Comparison of ENCODE assay signal across 14 mouse cellular contexts in genomic region chr16:91685526-91685925, GRCm38 (mm10). TPM values are rescaled to one million over a fixed set of nuclear protein-coding genes. Genes with fewer than 3 reads are reported as not detected.
DNase-seq lines count a peak whose midpoint lies in the region; ATAC-seq lines count a peak whose summit lies in the region.
"Had no signal": no experiment of that assay in that cellular context is flagged by ENCODE, and none has a peak within 500 bp of the region (broad histone marks: within the 10 kb centered on the region; RNA-seq: fewer than 3 reads in every experiment).

No protein-coding gene starts in this region.

- WGBS in liver, embryonic 13.5 days (ENCODE audit: insufficient replicate concordance) = 49% methylated on average over 5 of the region's 5 CpGs

- H3K9ac ChIP-seq in liver, embryonic 13.5 days = no peak overlapping the region
- H3K9ac ChIP-seq: stomach, embryonic 15.5 days had no signal

- peaks cover 65% of the 10 kb centered on the region for H3K36me3 ChIP-seq in liver, embryonic 13.5 days

- H3K4me2 ChIP-seq in liver, embryonic 13.5 days = peak overlapping the region; percentile 95
- H3K4me2 ChIP-seq: stomach, embryonic 15.5 days had no signal

- no peak for ATAC-seq in liver, embryonic 13.5 days (ENCODE audit: low read depth)

- peak overlapping the region; percentile 6; the same call in 1 of the 2 replicates for H3K4me3 ChIP-seq in liver, embryonic 13.5 days (replicated peaks)
- H3K4me3 ChIP-seq: myocyte; stomach, embryonic 15.5 days had no signal

- intact Hi-C loops in left cerebral cortex, postnatal 14 days (cut with DNase I) = no loop called here

- no peaks in the 10 kb centered on the region for H3K27me3 ChIP-seq in liver, embryonic 13.5 days
- H3K27me3 ChIP-seq: stomach, embryonic 15.5 days had no signal

- no peaks in the 10 kb centered on the region for H3K9me3 ChIP-seq in liver, embryonic 13.5 days (replicated peaks)
- H3K9me3 ChIP-seq: stomach, embryonic 15.5 days had no signal

- H3K27ac ChIP-seq in liver, embryonic 13.5 days = no peak overlapping the region; the same call in 1 of the 2 replicates
- H3K27ac ChIP-seq: stomach, embryonic 15.5 days had no signal

- peaks cover 37% of the 10 kb centered on the region for H3K4me1 ChIP-seq in liver, embryonic 13.5 days (replicated peaks)

- peak; percentile 14 for DNase-seq in spleen, adult 12 weeks (ENCODE audit: low spot score)
- DNase-seq in spleen, postnatal 4 days (ENCODE audit: low spot score in 2 of 2) = no peak
- DNase-seq in T-cell, adult 2 months (ENCODE audit: low spot score) = peak; percentile 78
- DNase-seq in liver, embryonic 13.5 days = no peak
- DNase-seq in skeletal muscle tissue, adult 2 months (ENCODE audit: low read depth, low spot score) = peak; percentile 20
- no peak for DNase-seq in cerebellum, adult 8-10 months
- DNase-seq in left cerebral cortex, postnatal 14 days (ENCODE audit: low spot score in 2 of 2) = no peak
- no peak for DNase-seq in adrenal gland, postnatal 10 days
- DNase-seq: embryo, embryonic 11 days; heart, postnatal 4 days; kidney, adult 18-20 months; left cerebral cortex, postnatal 4 days had no signal

RNA-seq across cellular contexts. Expression of gene Donson, which starts 3.0 kb away (rescaled TPM):
- 33.9 and 36.7 TPM in 2 replicates for polyA plus RNA-seq in liver, embryonic 13.5 days (2015; fragmentation: Nextera tagmentation; extraction: Ambion mirVana)
- total RNA-seq in left cerebral cortex, postnatal 14 days (2021) = 10 to 100 TPM; 21.0 to 23.6 TPM
- 10 to 100 TPM in 1 of 2 experiments, 1 to 10 TPM in 1; 8.4 to 11.6 TPM for total RNA-seq in adrenal gland, postnatal 10 days (2021)

RNA-seq across cellular contexts. Expression of gene Son, which starts 38.2 kb away (rescaled TPM):
- polyA plus RNA-seq in liver, embryonic 13.5 days (2015; fragmentation: Nextera tagmentation; extraction: Ambion mirVana) = 47.8 and 49.8 TPM in 2 replicates
- total RNA-seq in left cerebral cortex, postnatal 14 days (2021) = 100 to 1,000 TPM; 200 to 204 TPM
- total RNA-seq in adrenal gland, postnatal 10 days (2021) = 100 to 1,000 TPM; 169 to 238 TPM

RNA-seq across cellular contexts. Expression of gene Gart, which starts 38.8 kb away (rescaled TPM):
- 116 and 126 TPM in 2 replicates for polyA plus RNA-seq in liver, embryonic 13.5 days (2015; fragmentation: Nextera tagmentation; extraction: Ambion mirVana)
- total RNA-seq in left cerebral cortex, postnatal 14 days (2021) = 10 to 100 TPM; 40.3 to 44.0 TPM
- total RNA-seq in adrenal gland, postnatal 10 days (2021) = 10 to 100 TPM; 93.3 to 94.2 TPM

RNA-seq across cellular contexts. Expression of gene Cryzl1, which starts 43.2 kb away (rescaled TPM):
- 39.6 and 40.0 TPM in 2 replicates for polyA plus RNA-seq in liver, embryonic 13.5 days (2015; fragmentation: Nextera tagmentation; extraction: Ambion mirVana)
- total RNA-seq in left cerebral cortex, postnatal 14 days (2021) = 10 to 100 TPM; 98.5 to 99.7 TPM
- total RNA-seq in adrenal gland, postnatal 10 days (2021) = 10 to 100 TPM; 35.0 to 47.0 TPM

RNA-seq across cellular contexts. Expression of gene Itsn1, which starts 43.6 kb away (rescaled TPM):
- polyA plus RNA-seq in liver, embryonic 13.5 days (2015; fragmentation: Nextera tagmentation; extraction: Ambion mirVana) = 48.3 and 58.2 TPM in 2 replicates
- total RNA-seq in left cerebral cortex, postnatal 14 days (2021) = 100 to 1,000 TPM; 118 to 127 TPM
- 10 to 100 TPM; 31.7 to 52.0 TPM for total RNA-seq in adrenal gland, postnatal 10 days (2021)

Comparison
In these comparisons a context has a peak if more than half of its experiments do, and no peak if none do; other contexts are left out.
1. DNase-seq: peak in spleen, adult 12 weeks (single experiment), T-cell, adult 2 months (single experiment) and skeletal muscle tissue, adult 2 months (single experiment); none in spleen, postnatal 4 days (0 of 2), liver, embryonic 13.5 days (single experiment), cerebellum, adult 8-10 months (single experiment), left cerebral cortex, postnatal 14 days (0 of 2) and adrenal gland, postnatal 10 days (single experiment).